Mouse (Mus musculus) testis, adult 2 months (tissue): ENCODE data around the gene Tead2. TPM values are rescaled to one million over a fixed set of nuclear protein-coding genes. Genes with fewer than 3 reads are reported as not detected.
A peak's percentile ranks its signal among the peaks of the same experiment; 100 is the strongest.

Experiments used
- H3K27ac ChIP-seq: fragments of 200-500 bp; 2 replicates; pipeline ENCODE4 v1.5.1; 2012; ENCODE audit warnings: low read depth, low read length; ENCODE audit not compliant: control insufficient read depth, insufficient read depth
- H3K27me3 ChIP-seq: fragments of 200-500 bp; 2 replicates; pipeline ENCODE4 v1.6.1; 2012; ENCODE audit warnings: mild to moderate bottlenecking, low read length, moderate library complexity; ENCODE audit not compliant: control insufficient read depth, insufficient read depth
- H3K36me3 ChIP-seq: fragments of 200-500 bp; 2 replicates; pipeline ENCODE4 v1.6.1; 2012; ENCODE audit warnings: mild to moderate bottlenecking, low read length; ENCODE audit not compliant: control insufficient read depth, insufficient read depth
- H3K4me1 ChIP-seq: fragments of 200-500 bp; 2 replicates; pipeline ENCODE4 v1.6.1; 2012; ENCODE audit warnings: low read length; ENCODE audit not compliant: control insufficient read depth, insufficient read depth
- H3K4me3 ChIP-seq: fragments of 200-500 bp; 2 replicates; pipeline ENCODE4 v1.5.1; 2012; ENCODE audit warnings: low read depth, mild to moderate bottlenecking, low read length, moderate library complexity, mixed read lengths; ENCODE audit not compliant: control insufficient read depth
- CTCF ChIP-seq: fragments of 200-500 bp; IDR thresholded peaks from 2 replicates; pipeline ENCODE4 v1.5.1; 2012; ENCODE audit warnings: low read depth, mild to moderate bottlenecking, inconsistent platforms, low read length, moderate library complexity; ENCODE audit not compliant: control insufficient read depth, insufficient read depth, insufficient replicate concordance
- POLR2A ChIP-seq: fragments of 200-500 bp; IDR thresholded peaks from 2 replicates; pipeline ENCODE4 v1.6.1; 2012; ENCODE audit warnings: low read depth, mild to moderate bottlenecking, inconsistent platforms, low read length, moderate library complexity; ENCODE audit not compliant: control insufficient read depth
- polyA plus RNA-seq: library from polyadenylated mRNA; depleted of rRNA; stranded (reverse); fragments of >200 nt; gene quantifications from 2 replicates; pipeline ENCODE4 v1.2.3, GENCODE M21; 2012

Tead2 gene
- polyA plus RNA-seq, 1 experiment, result 60.2 TPM

DNA sequence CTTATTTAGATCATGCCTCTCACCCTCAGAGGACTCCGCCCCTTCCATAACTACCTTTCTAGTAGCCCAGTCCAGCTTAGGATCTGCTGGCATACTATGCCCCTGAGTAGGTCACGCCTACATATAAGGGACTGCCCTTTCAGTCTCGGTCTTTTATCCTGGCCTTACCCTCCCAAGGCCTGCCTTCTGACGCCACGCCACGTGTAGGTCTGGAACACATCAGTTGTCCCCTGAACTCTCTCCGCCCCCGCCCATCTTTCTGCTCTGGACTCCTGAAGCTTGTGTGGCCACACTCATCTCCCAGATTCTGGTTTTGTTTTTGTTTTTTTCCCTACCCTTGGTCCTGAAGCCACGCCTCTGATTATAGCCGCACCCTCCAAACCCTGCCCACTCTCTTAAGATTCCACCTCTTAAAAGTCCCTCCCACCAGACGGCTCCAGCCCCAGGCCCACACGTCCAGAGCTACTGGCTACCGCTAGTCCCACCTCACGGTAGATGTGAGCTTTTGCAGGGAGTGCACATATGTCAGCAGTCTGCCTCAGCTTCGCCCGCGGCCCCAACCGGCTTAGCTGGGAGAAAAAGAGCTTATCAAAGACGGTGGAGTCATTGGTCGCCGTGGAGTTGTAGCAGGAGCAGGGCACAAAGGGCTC is 19.5 kb downstream of the Tead2 start:
- peaks cover 27% of the 10 kb centered on the region for H3K4me1 ChIP-seq
- H3K27me3 ChIP-seq, result no peaks in the 10 kb centered on the region
- peak overlapping the region; percentile 40 for H3K4me3 ChIP-seq
- H3K36me3 ChIP-seq, result no peaks in the 10 kb centered on the region
- no peak overlapping the region for H3K27ac ChIP-seq
- TF ChIP-seq POLR2A, result no peak
- no peak for TF ChIP-seq CTCF

DNA sequence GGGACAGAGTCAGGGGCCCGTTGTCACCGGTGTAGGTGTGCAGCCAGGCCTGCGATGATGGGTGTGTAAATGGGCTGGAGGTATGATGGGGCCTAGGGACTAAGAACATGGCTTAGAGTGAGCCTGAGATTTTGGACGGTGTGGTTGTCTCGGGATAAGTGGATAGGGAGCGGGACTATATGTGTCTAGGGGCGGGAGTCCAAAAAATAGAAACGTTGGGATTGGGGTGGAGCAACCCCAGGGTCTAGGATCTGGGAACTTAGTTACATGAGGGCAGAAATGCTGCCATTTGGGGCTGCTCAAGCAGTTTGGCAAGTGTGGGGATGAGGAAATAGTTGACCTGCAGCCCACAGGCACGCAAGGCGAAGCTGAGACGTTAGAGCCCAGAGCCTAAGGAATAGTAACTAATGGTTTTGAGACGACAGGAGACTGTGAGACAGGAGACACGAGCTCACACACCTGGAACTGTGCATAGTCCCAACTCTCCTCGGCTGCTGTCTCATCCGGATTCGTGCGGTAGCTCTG is 20.2 kb downstream of the Tead2 start:
- peaks cover 28% of the 10 kb centered on the region for H3K4me1 ChIP-seq
- TF ChIP-seq CTCF (no peak), POLR2A (no peak)

DNA sequence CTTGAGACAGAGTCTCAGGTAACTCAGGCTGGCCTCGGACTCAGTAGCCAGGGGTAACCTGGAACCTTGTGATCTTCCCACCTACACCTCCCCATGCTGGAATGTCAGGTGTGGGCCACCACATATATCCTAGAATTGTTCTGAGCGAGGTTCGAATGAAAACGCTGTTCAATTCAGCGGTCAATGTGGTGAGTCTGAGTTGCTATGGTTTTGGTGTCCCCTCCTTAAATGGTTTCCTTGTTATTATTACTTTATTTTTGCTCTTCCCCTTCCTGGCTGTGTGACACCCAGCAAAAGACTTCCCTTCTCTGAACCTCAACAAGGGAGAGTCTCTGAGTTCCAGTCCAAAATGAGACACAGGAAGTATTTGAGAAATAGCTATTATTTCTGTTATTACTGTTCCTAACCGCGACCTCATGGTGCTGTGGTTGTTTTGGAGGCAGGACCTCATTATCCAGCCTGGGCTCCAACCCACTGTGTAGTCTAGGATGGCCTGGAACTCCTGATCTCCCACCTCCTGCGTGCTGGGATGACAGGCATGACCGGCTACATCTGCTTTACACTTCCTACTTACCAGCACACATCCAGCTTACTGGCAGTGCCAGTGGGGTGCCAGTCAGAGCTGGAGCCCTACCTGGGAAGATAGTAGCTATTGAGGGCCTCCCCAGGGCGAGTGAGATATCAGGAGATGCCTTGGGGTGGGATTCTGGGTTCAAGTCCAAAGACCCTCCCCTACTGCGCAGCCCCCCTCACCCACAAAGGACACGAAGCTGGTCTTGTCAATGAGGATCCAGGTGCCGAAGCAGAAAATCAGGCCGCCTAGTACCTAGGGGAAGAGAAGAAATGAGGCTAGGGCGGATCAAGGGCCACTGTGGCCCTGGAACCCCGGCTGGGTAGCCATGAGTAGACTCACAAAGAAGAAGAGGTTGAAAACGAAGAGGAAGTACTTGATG is 22.5 kb downstream of the Tead2 start:
- peak overlapping the region; percentile 67 for H3K4me3 ChIP-seq
- no peak for TF ChIP-seq POLR2A
- TF ChIP-seq CTCF, result no peak
- peaks cover 31% of the 10 kb centered on the region for H3K4me1 ChIP-seq
- H3K27ac ChIP-seq, result no peak overlapping the region
- H3K36me3 ChIP-seq, result no peaks in the 10 kb centered on the region
- no peaks in the 10 kb centered on the region for H3K27me3 ChIP-seq

More for the DNA sequence above, 20.2 kb downstream of the Tead2 start:
- Histone ChIP-seq H3K4me3 (no peak overlapping the region; the same call in 1 of the 2 replicates), H3K36me3 (no peaks in the 10 kb centered on the region), H3K27me3 (no peaks in the 10 kb centered on the region), H3K27ac (no peak overlapping the region)

DNA sequence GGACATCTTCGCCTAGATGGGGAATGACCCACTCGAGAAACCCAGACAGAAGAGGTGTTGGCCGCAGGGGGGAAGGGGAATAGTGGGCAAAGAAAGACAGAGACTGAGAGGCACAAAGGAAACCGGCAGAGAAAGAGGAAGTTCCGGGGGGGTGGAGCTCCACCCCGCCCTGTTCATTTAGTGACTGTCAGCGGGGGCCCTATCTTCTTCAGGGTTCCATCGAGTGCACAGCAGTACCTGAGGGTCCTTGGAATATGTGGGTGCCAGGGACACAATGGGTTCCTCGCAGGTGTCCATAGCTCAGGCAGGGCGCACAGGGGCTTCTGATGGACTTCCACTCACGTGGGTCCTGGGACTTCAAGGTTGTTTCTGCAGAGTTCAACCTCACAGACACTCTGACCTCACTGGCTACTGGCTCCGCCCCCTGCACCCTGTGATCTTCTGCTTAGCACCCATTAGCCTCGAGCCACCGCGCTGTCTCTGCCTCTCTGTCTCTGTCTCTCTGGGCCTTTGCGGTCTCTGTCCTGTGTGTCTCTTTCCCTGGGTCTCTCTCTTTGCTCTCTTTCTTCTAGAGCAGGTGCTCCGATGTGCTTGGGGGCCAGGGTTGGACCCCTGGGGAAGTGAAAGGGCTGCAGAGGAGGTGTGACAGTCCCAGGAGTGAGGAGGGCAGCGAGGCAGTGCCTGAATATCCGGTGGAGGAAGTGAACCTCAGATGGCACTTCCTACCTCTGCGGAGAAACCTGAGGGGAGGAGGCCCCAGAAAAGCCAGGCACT is 23.4 kb downstream of the Tead2 start, which contains the start of gene Cd37:
Gene Cd37 (minus strand): TSS at position 393 of the 774 bp plus-strand sequence.
- TF ChIP-seq POLR2A (peak; percentile 45; the same call in 1 of the 2 replicates), CTCF (no peak)
- Histone ChIP-seq H3K27ac (no peak within 1 kb of the TSS), H3K36me3 (no peaks in the 10 kb centered on the region), H3K4me1 (peaks cover 27% of the 10 kb centered on the region), H3K4me3 (peak within 1 kb of the TSS; percentile 67), H3K27me3 (no peaks in the 10 kb centered on the region)

DNA sequence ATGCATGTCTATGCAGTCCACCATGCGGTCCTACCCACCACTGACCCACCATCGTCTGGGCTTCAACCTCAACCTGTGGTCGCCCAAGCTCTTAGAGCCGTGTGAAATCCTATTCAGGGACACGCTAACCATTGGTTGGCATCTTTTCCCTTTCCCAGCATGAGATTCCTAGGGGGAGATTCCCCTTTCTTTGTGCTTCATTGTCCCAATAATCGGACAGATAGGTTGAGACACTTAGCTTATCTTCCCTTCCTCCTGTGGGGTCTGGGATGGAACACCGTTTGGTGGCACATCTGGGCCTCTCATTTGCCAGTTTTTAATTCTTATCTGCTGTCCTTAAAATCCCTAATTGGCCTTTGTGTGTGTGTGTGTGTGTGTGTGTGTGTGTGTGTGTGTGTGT is 24.6 kb downstream of the Tead2 start:
- no peaks in the 10 kb centered on the region for H3K36me3 ChIP-seq
- TF ChIP-seq POLR2A, result no peak
- TF ChIP-seq CTCF, result no peak
- no peaks in the 10 kb centered on the region for H3K27me3 ChIP-seq
- H3K4me3 ChIP-seq, result no peak overlapping the region
- H3K27ac ChIP-seq, result no peak overlapping the region
- peaks cover 19% of the 10 kb centered on the region for H3K4me1 ChIP-seq

DNA sequence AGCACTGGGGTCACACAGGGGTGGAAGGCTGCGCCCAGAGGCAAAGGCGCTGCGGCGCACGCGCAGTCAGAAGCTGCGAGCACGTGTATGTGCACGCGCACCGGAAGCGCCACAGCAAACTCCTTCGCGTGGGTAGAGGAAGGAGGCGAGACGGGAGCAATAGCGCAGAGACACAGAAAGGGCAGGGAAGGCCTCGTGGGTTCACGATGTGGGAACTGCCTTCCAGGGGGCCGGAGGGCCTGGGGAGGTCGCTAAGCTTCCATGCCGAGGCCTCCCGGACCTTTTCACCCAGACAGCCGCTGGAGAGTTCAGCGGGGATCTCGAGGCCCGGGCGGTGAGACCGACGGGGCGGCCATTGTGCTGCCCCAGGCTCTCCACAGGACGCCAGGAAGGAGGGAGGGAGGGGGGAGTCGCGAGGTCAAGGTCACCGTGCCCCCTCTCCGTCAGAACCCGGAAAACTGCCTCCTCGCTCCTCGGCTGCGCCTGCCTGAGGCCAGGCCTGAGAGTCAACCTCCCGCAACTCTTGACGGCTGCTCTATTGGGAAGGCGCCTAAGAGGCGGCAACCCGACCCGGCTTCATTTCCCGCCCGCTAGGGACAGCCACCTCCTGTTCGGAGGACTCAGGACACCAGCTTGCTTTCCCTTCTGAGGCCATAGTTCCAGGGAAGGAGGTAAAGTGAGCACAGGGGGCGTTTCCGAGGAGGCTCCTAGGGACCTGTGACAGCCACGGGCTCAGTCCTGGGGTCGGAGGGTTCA is 25.3 kb downstream of the Tead2 start, which contains the start of gene Slc6a16:
Gene Slc6a16 (plus strand): TSS at position 453 of the 756 bp plus-strand sequence.
- no peaks in the 10 kb centered on the region for H3K36me3 ChIP-seq
- TF ChIP-seq CTCF (no peak), POLR2A (peak; percentile 23)
- peak within 1 kb of the TSS; percentile 95 for H3K27ac ChIP-seq
- H3K4me1 ChIP-seq, result peaks cover 17% of the 10 kb centered on the region
- H3K4me3 ChIP-seq, result peak within 1 kb of the TSS; percentile 80
- no peaks in the 10 kb centered on the region for H3K27me3 ChIP-seq
